Mouse (Mus musculus): ENCODE measurements at regions not wholly inside any gene's neighbourhood (a gene's known extent, or its start where the extent isn't known, plus 50 kb on each side); places are given as distances from the start of the nearest gene placed in this dataset.
"Not testable (repeated sequence)": the region's sequence is repeated elsewhere in the genome, so short reads cannot be mapped to it uniquely, and the experiment has no call there.

DNA sequence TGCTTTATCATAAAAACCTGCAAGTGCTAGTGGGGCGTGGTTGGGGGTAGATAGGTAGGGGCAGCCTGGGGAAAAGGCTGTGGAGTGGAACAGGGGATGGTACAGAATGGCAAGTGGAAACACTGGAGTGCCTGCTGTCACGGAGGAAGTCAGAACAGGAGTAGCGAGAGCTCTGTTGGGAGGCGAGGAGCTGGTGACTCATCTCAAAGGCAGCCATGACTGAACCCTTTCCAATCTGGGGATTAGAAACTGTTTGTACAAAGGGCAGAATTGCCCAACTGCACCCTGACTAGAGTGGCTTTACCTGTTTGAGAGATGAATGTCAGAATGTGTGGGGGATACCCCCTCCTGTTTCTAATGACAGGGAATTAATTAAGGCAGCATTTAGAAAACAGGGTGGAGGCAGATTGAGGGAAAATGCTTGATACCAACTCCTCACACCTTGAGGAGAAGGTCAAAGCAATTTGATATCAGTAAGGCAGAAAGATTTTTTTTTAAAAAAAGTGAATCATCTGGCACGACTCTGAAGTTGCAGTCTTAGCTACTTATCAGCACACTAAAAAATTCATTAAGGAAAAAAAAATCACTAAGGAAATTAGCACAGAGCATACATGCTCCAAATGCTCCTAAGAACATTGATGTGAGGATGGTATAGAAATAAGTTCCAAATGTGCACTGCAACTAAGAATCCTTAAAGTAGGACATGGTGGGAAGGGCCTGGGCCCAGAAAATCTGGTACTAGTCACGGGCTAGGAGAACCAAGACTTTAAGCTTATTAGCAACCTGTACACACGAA is 54.7 kb upstream of the Usp25 start:
- no peak for DNase-seq (ENCODE audit: low read depth, low spot score)

GRCm38 (mm10) chr16:76957491-76957890 is 56.0 kb upstream of the Usp25 start:
- DNase-seq (ENCODE audit: low read depth, low spot score), result no peak

DNA sequence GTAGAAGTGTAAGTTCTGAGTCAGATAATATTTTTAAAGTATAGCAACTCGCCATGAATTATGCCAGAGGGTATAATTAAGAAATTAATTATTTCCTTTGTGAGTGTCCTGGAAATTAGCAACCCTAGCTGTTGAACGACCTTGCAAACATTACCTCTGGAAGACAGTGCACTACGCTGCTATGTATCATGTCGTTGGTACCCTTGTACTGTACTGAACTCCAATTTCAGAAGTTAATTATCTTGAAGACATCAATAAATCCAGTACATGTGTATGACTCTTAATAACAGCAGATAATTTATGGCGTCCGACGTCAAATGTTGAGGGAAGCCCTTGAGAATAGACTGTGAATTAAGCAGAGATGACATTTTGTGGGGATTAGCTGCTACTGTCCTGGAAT is 56.4 kb upstream of the Usp25 start:
- DNase-seq (ENCODE audit: low read depth, low spot score), result no peak

- DNase-seq (ENCODE audit: low read depth, low spot score), result no peak
Measured at GRCm38 (mm10) chr16:76950836-76951486, 62.5 kb upstream of the Usp25 start.

DNA sequence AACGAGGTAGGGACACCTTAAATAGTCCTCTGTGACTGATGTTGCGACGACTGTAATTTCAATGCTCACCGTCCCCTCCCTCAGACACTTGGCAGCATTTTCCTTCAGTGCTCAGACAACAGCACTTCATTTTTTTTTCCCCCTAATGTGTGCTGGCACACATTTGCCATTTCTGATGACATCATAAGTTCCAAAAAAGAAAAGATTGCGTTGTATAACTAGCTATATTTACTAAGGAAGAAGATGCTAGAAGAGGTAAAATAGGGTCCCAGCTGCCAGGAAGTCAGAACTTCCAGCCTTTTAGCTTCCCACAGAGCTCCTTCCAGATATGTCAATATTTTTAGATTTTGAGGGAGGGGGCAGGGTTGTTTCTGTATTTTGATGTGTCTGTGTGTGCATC is 66.5 kb upstream of the Usp25 start:
- no peak for DNase-seq (ENCODE audit: low read depth, low spot score)

GRCm38 (mm10) chr16:76938128-76938527 is 75.4 kb upstream of the Usp25 start:
- DNase-seq (ENCODE audit: low read depth, low spot score), result no peak

DNA sequence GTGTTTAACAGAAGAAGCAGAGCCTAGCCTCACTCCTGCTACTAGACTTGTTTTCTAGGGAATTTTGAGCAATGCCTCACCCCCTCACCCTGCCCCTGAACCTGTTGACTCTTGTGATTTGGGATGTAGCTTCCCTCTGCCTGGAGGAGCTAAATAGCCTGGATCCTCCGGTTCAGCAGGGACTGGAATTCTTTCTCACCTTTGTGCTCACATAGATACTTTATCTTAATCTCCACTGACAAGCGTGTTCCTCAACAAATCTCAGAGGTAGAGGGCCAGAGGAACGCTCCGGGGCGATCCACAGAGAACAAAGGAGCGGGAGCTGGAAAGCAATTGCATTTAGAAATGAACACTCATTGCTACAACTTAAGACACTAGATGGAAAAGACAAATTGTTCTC is 85.6 kb upstream of the Usp25 start:
- DNase-seq (ENCODE audit: low read depth, low spot score), result no peak

- DNase-seq (ENCODE audit: low read depth, low spot score), result not testable (repeated sequence)
Measured at GRCm38 (mm10) chr16:76920137-76920536, 93.4 kb upstream of the Usp25 start.

DNA sequence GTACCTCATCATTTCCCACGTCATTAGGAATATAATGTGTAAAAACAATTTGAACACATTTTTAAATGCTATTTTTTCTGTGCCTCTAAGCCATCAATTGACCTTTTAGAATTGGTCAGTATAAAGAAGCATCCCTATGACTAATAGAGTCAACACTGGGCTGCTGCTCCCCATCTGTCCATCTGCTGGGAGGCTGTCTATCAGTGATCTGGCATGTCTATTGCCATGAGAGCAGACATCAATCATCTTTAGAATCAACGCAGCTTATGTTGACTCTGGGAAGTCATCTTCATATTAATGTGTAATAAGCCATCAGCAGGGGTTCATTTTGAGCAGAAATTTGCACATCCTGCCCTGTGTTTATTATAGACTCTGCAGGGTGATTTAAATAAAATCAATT is 94.9 kb upstream of the Usp25 start:
- no peak for DNase-seq (ENCODE audit: low read depth, low spot score)

- no peak for DNase-seq (ENCODE audit: low read depth, low spot score)
Measured at GRCm38 (mm10) chr16:76914311-76914710, 99.2 kb upstream of the Usp25 start.

DNA sequence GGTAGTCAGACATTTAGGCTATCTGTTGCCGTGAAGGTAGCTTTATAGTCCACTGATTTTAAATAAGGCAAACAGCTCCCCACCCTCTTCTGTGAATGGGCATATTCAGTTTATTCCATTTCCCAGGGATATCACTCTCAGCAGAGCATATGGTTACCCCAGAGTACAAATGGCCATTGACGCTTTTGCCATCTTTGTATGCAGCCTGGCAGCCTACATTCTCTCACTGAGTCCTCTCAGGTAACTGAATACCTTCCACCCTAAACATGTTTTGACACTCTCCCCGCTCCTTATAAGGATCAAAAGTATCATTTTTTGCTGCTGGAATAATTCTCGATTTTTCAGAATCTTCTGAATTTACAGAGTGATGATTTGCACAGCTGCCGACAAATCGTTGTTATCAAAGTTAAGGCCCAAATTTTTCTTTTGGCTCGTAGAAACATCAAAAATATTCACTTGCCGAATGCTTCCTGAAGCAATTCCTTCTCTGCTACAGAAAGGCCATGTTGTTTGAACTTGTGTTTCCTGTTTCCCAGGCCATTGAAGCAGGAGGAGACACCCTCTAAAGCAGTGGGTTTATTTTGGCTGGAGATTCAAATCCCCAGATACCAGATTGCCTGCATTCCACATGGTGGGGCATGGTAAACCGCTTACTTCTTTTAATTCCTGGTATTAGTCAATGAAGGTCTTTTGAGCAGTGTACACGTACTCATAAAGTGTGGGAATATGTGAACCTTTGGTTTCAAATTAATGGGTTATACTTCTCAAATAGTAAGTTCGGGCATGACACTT is 108.1 kb upstream of the Usp25 start:
- DNase-seq (ENCODE audit: low read depth, low spot score), result no peak

- DNase-seq (ENCODE audit: low read depth, low spot score), result peak; percentile 52
Measured at GRCm38 (mm10) chr16:76899083-76899482, 114.4 kb upstream of the Usp25 start.

DNA sequence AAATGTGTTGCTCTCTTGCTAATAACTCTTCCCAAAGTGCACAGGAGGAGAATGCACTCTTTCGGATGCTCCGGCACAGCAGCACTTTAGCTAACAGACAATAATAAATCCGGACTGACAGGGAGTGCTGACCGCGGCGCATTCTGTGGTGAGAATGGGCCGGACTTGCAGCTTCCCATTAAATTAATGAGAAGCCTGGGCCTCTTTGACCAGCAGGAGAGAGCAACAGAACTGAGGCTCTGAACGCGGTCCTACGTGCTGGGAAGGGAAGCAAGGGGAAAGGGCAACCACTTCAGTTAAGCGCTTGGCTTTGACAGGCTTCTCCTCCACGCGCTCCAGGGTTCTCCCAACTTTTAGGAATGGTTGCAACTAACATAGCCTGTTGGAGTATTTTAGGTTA is 117.2 kb upstream of the Usp25 start:
- peak; percentile 13 for DNase-seq (ENCODE audit: low read depth, low spot score)

DNA sequence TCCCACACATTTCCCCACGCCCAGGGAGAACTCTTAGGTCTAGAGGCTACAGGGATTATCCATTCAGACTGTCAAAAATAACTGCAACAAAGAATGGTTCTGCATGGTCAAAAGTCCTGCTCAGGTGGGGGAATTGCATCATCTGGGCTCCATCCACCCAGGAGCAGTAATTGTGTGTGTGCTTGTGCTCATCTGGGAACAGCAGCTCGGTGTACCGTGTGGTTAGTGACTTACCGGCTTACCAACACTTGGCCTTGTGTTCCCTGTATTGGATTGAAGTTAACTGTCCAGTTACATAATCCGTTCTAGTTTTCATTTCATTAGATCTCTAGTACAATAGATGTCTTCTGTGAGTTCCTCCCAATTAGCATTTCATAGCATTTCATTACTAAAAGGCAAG is 117.7 kb upstream of the Usp25 start:
- no peak for DNase-seq (ENCODE audit: low read depth, low spot score)

DNA sequence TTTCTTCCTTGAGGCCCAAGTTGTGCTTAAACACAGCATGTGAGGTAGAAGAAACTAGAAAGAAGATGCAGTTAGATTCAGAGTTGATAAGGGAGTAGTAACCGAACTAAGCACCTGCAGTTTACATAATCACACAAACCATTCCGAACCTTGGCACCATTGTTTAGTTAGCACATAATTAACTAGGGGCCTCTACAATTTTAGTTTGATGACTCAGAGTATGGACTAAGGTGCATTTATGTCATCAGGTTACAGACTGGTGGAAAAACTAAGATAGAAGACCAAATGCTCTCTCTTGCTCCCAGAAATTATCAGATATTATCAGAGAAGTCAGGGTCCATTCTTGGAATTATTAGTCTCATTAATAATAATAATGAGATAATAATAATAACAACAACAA is 134.9 kb upstream of the Usp25 start:
- DNase-seq (ENCODE audit: low read depth, low spot score), result no peak

GRCm38 (mm10) chr16:76875397-76876018 is 138.0 kb upstream of the Usp25 start:
- no peak for DNase-seq (ENCODE audit: low read depth, low spot score)

- DNase-seq (ENCODE audit: low read depth, low spot score), result no peak
Measured at GRCm38 (mm10) chr16:76866465-76866802, 147.1 kb upstream of the Usp25 start.

- DNase-seq (ENCODE audit: low read depth, low spot score), result peak; percentile 27
Measured at GRCm38 (mm10) chr16:76865731-76866464, 147.6 kb upstream of the Usp25 start.

DNA sequence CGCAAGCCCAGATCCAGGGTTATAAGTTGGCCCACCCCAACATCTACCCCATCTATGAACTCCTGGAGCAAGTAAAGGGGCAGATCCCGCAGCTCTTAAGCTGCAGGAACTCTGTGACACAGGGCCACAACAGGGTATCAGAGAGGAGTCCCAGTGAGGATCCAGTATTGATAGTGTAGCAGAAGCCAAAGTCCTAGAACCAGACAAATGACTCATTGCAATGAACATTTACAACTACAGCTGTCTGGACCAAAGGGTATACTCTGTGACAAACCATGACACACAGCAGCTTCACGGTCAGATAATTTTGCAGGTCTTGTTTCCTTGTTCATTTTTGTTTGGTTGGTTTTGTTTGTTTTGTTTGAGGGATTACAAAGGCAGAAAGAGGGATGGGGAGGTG is 149.1 kb upstream of the Usp25 start:
- DNase-seq (ENCODE audit: low read depth, low spot score), result no peak

GRCm38 (mm10) chr16:76855797-76856196 is 157.7 kb upstream of the Usp25 start:
- DNase-seq (ENCODE audit: low read depth, low spot score), result no peak

- no peak for DNase-seq (ENCODE audit: low read depth, low spot score)
Measured at GRCm38 (mm10) chr16:76851396-76851795, 162.1 kb upstream of the Usp25 start.

GRCm38 (mm10) chr16:76837450-76837849 is 176.1 kb upstream of the Usp25 start:
- DNase-seq (ENCODE audit: low read depth, low spot score), result no peak

Data from forelimb bud, embryonic 11.5 days (tissue).